Mouse (Mus musculus) heart, embryonic 16.5 days (tissue): Measurements from ENCODE around the gene Gm45062. TPM values are rescaled to one million over a fixed set of nuclear protein-coding genes. Genes with fewer than 3 reads are reported as not detected.

Experiments
- ATAC-seq: fragments of 200-750 bp; cut with Nextera tagmentation; replicated peaks from 2 replicates; pipeline ENCODE4 v1.8.0; 2017; ENCODE audit warnings: moderate number of reproducible peaks; ENCODE audit not compliant: insufficient read depth, low FRiP score; ENCODE audit errors: extremely low read depth
- H3K27ac ChIP-seq: fragments of 300-500 bp; sonication (generic); 2 replicates; pipeline ENCODE4 v1.5.1; 2014; ENCODE audit warnings: mild to moderate bottlenecking, low read length, control low read depth, moderate library complexity
- H3K27me3 ChIP-seq: fragments of 300-500 bp; sonication (generic); 2 replicates; pipeline ENCODE4 v1.6.1; 2014; ENCODE audit warnings: low read length, mixed read lengths; ENCODE audit not compliant: control insufficient read depth, insufficient read depth
- H3K36me3 ChIP-seq: fragments of 300-500 bp; sonication (generic); 2 replicates; pipeline ENCODE4 v1.6.1; 2014; ENCODE audit not compliant: control insufficient read depth, insufficient read depth
- H3K4me1 ChIP-seq: fragments of 300-500 bp; sonication (generic); 2 replicates; pipeline ENCODE4 v1.6.1; 2014; ENCODE audit warnings: low read length, mixed read lengths; ENCODE audit not compliant: control insufficient read depth, insufficient read depth
- H3K4me2 ChIP-seq: fragments of 300-500 bp; sonication (generic); 2 replicates; pipeline ENCODE4 v1.6.1; 2014; ENCODE audit warnings: low read depth, mild to moderate bottlenecking, control low read depth, low read length
- H3K4me3 ChIP-seq: fragments of 300-500 bp; sonication (generic); 2 replicates; pipeline ENCODE4 v1.5.1; 2014; ENCODE audit warnings: mild to moderate bottlenecking, control low read depth, low read length
- H3K9ac ChIP-seq: fragments of 300-500 bp; sonication (generic); 2 replicates; pipeline ENCODE4 v1.6.1; 2014; ENCODE audit warnings: low read length, control low read depth
- H3K9me3 ChIP-seq: fragments of 300-500 bp; sonication (generic); replicated peaks from 2 replicates; pipeline ENCODE4 v1.6.1; 2016; ENCODE audit warnings: low read length; ENCODE audit not compliant: control insufficient read depth
- WGBS: fragments of 180-500 bp; shearing (Covaris S2); extraction: QIAGEN DNeasy Blood & Tissue Kit; methylation state at CpG from one replicate; pipeline ENCODE4 v1.1.7; 2014; 5-methylcytosine and 5-hydroxymethylcytosine counted together
- polyA plus RNA-seq: library from polyadenylated mRNA; unstranded; fragments of >200 nt; fragmentation: Nextera tagmentation; extraction: Ambion mirVana; gene quantifications from 2 replicates; pipeline ENCODE4 v1.2.1, GENCODE M21; 2015

The Gm45062 gene
- polyA plus RNA-seq, 1 experiment from 2014 or later = 9.1 TPM

DNA sequence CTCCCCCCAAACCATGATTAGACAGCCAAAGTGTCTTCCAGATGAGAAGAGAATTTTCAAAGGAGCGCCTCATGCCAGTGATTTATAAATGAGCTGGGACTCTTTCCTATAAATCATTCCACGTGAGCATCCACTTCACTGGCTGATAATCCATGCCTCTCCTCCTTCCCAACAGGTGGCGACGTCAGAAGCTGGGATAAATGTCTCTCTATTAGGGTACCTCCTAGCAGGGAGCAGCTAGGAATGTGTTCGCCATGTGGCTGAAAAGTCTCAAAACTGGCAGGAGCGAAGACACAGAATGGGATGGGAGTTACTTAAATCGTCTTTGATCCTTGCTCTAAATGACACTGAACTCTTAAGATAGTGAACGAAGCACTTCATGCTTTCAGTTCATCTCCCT is 372.1 kb downstream of the Gm45062 start:
- no peaks in the 10 kb centered on the region for H3K36me3 ChIP-seq
- no peak overlapping the region for H3K4me3 ChIP-seq
- no peak overlapping the region for H3K27ac ChIP-seq
- H3K27me3 ChIP-seq = no peaks in the 10 kb centered on the region
- H3K4me2 ChIP-seq = no peak overlapping the region
- H3K9ac ChIP-seq = no peak overlapping the region
- no peak for ATAC-seq
- 85% methylated on average over 8 of the region's 8 CpGs for WGBS
- no peaks in the 10 kb centered on the region for H3K9me3 ChIP-seq
- H3K4me1 ChIP-seq = no peaks in the 10 kb centered on the region; the same call in 1 of the 2 replicates

DNA sequence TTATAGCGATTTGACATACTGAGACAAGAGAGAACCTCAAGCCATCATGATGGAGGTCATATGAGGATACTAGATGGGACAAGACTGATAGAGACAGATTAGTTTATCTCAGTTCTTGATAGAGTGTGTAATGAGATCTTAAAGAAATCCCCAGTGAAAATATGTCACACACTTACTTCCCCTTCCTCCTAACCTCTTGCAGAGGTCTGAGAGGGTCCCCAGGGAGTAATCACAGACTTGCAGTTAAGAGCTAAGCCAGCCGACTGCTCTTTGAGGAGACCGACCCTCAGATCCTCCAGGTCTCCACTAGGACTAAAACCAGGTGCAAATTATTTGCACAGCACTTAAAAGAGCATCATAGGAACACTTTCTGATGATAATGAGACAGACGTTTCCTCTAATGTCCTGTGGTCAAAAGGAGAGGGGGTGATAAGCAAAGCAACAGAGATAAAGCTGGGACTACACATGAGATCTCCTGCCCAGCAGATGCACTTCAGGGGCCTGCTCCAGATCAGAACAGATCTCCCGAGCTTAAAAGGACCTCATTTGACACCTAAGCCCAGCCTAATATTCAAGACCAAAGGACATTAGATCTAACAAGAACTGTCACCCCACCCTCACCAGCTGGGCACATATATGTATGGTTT is 372.9 kb downstream of the Gm45062 start:
- Histone ChIP-seq H3K27me3 (no peaks in the 10 kb centered on the region), H3K4me3 (no peak overlapping the region), H3K9ac (no peak overlapping the region), H3K4me1 (no peaks in the 10 kb centered on the region; the same call in 1 of the 2 replicates), H3K36me3 (no peaks in the 10 kb centered on the region), H3K9me3 (no peaks in the 10 kb centered on the region), H3K4me2 (no peak overlapping the region), H3K27ac (no peak overlapping the region)
- no peak for ATAC-seq
- WGBS = 46% methylated on average over 5 of the region's 5 CpGs

DNA sequence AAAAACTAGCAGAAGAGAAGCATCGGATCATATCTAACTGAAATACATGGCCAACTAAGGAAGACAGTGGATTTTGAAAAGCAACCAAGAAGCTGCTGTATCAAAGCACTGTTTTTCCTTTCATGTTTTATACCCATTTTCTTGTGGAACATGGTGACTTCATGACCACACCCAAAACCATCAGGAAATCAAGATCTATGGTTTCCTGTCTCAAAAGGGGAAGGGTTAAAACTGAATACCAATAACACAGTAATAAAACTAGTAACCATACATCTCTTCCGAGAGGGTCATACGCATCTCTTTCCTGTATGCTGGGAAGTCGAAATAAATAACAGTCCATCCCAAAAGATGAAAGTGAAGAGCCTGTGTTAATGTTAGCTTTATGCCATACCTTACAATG is 373.5 kb downstream of the Gm45062 start:
- Histone ChIP-seq H3K9me3 (no peaks in the 10 kb centered on the region), H3K4me2 (no peak overlapping the region), H3K4me1 (no peaks in the 10 kb centered on the region; the same call in 1 of the 2 replicates), H3K9ac (no peak overlapping the region), H3K27ac (no peak overlapping the region), H3K27me3 (no peaks in the 10 kb centered on the region), H3K4me3 (no peak overlapping the region), H3K36me3 (no peaks in the 10 kb centered on the region)
- no peak for ATAC-seq
- 87% methylated on average over 4 of the region's 4 CpGs for WGBS

DNA sequence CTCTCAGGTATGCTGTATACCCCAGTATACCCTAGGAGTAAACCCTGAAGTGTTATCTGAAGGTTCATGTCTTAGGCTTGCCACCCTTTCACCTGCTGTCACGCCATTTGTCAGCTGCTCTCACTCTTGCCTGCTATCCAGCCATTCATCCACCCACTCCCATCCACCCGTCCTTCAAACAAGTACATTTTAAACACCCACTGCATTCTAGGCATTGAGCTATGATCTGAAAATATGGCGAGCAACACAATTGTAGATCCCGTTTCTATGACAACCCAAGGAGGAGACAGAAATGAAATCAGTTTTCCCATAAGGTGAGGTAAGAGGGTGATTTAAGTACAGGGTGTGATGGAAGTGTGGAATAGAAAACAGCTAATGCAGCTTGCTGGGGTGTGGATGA is 378.9 kb downstream of the Gm45062 start:
- ATAC-seq = no peak

DNA sequence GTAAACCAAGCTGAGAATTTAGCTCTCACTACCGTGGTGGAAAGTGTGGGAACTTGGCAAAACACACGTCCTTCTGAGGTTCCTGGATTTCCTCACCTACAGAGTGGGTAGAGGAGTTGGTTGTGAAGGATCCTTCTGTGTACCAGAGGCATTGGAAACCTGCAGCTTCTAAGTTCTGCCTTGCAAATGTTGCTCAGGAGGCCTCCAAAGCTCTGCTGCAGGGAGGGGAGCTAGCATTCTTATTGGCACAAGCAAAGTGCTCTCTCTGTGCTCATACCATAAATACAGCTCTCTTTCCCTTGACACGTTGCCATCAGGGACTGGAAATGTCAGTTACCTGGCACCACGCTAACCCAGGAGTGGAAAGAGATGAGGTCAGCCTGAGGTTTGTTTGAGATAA is 379.6 kb downstream of the Gm45062 start:
- 64% methylated on average over 4 of the region's 4 CpGs for WGBS
- no peak for ATAC-seq
- H3K4me2 ChIP-seq = no peak overlapping the region

More for the DNA sequence above, 378.9 kb downstream of the Gm45062 start:
- H3K4me1 ChIP-seq = no peaks in the 10 kb centered on the region
- no peaks in the 10 kb centered on the region for H3K9me3 ChIP-seq
- 88% methylated on average over 4 of the region's 4 CpGs for WGBS
- no peaks in the 10 kb centered on the region for H3K36me3 ChIP-seq
- no peaks in the 10 kb centered on the region for H3K27me3 ChIP-seq
- H3K27ac ChIP-seq = no peak overlapping the region
- no peak overlapping the region for H3K9ac ChIP-seq
- H3K4me3 ChIP-seq = no peak overlapping the region
- no peak overlapping the region for H3K4me2 ChIP-seq

DNA sequence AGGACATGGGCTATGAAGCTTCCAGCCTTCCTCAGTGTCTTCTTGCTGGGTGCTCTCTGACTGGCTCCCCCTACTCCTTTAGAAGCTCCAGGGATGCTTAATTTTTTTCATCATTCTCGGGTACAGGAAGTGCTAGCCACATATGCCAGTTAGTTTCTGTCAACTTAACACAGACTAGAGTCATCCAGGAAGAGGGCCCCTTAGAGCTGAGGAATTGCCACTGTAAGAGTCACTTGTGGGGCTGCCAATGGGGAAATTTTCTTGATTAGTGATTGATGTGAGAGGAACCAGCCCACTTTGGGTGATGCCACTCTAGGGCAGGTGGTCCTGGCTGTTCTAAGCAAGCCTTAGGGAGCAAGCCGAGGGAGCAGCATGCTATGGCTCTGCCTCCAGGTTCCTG is 380.3 kb downstream of the Gm45062 start:
- Histone ChIP-seq H3K4me3 (no peak overlapping the region), H3K4me1 (no peaks in the 10 kb centered on the region), H3K36me3 (no peaks in the 10 kb centered on the region), H3K9ac (no peak overlapping the region), H3K27me3 (no peaks in the 10 kb centered on the region), H3K4me2 (no peak overlapping the region), H3K9me3 (no peaks in the 10 kb centered on the region), H3K27ac (no peak overlapping the region)
- WGBS = 77% methylated on average over 2 of the region's 2 CpGs
- ATAC-seq = no peak

More for the DNA sequence above, 379.6 kb downstream of the Gm45062 start:
- no peaks in the 10 kb centered on the region for H3K36me3 ChIP-seq
- no peak overlapping the region for H3K27ac ChIP-seq
- H3K9me3 ChIP-seq = no peaks in the 10 kb centered on the region
- H3K4me1 ChIP-seq = no peaks in the 10 kb centered on the region
- no peak overlapping the region for H3K4me3 ChIP-seq
- no peaks in the 10 kb centered on the region for H3K27me3 ChIP-seq
- no peak overlapping the region for H3K9ac ChIP-seq

DNA sequence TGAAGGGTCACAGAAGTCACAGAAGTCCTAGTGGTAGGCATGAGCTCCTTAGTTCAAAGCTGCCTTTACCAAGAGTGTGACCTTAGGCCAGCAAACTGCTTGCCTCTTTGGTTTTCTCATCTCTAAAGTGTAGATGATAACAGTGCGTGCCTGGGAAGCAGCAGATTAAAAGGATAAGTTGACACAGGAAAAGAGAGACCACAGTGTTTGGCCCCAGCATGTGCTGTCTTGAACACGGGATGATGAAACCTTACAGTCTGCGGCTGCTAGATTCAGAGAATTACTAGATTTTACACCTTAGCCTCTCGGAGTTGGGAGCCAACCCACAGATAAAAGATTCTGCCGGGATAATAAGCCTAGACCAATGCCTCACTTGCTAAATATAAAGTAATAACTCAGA is 381.6 kb downstream of the Gm45062 start:
- Histone ChIP-seq H3K4me3 (no peak overlapping the region), H3K9ac (no peak overlapping the region), H3K4me1 (no peaks in the 10 kb centered on the region), H3K4me2 (no peak overlapping the region), H3K36me3 (no peaks in the 10 kb centered on the region), H3K27me3 (no peaks in the 10 kb centered on the region), H3K9me3 (no peaks in the 10 kb centered on the region), H3K27ac (no peak overlapping the region)
- ATAC-seq = no peak
- 77% methylated on average over 5 of the region's 5 CpGs for whole genome bisulfite sequencing

DNA sequence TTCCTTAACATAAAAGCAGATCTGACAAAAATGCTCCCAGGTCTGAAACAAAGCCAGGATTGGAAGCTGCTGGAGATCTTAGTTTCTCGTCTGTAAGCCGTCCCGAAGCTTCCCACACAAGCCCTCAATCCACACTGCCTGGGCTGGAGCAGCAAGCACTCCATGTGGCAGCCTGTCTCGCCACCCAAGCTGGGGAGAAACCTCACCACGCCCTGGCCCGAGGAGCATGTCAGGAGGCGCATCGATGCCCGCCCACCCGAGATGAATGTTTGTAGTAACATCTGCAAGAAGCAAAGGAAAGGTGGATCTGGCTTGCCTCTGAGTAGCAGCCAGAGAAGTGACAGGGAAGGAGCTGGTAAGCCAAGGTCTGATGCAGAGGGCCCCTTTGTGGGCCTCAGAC is 385.5 kb downstream of the Gm45062 start:
- Histone ChIP-seq H3K4me1 (0 out of 2 replicates have a peak, but pooled peaks cover 6% of the 10 kb centered on the region), H3K9me3 (no peaks in the 10 kb centered on the region), H3K4me3 (no peak overlapping the region), H3K4me2 (no peak overlapping the region), H3K27me3 (no peaks in the 10 kb centered on the region), H3K27ac (no peak overlapping the region), H3K36me3 (no peaks in the 10 kb centered on the region), H3K9ac (no peak overlapping the region)
- ATAC-seq = no peak
- 77% methylated on average over 10 of the region's 10 CpGs for whole genome bisulfite sequencing

DNA sequence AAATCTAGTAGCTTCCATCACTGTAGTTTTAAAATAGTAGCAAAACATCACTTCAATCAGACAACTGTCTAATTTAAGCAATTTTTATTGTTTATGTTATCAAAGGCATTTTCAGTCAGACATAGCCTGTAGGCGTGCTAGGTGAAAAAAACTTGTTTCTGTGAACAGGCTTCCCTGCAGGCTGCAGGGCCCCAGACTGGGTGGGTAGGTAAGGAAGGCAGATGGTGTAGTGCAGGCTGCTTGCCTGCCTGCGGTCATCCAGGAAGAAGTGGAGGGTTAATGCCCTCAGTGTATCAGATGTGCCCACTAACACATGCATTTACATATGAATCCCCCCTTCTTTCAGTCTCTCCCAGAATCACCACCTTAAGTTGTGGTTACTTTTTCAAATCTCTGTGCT is 386.5 kb downstream of the Gm45062 start:
- Histone ChIP-seq H3K4me2 (no peak overlapping the region), H3K9ac (no peak overlapping the region), H3K9me3 (no peaks in the 10 kb centered on the region), H3K4me1 (0 out of 2 replicates have a peak, but pooled peaks cover 6% of the 10 kb centered on the region), H3K27me3 (no peaks in the 10 kb centered on the region), H3K4me3 (no peak overlapping the region), H3K36me3 (no peaks in the 10 kb centered on the region; the same call in 1 of the 2 replicates), H3K27ac (no peak overlapping the region)
- 71% methylated on average over 2 of the region's 2 CpGs for WGBS
- ATAC-seq = no peak
